Mouse (Mus musculus) CH12.LX (cell line): ENCODE results near the gene Sptb. TPM values are rescaled to one million over a fixed set of nuclear protein-coding genes. Genes with fewer than 3 reads are reported as not detected.

Experiments used
- DNase-seq: peaks from one replicate; pipeline ENCODE4 v3.0.0-alpha.2; 2013; ENCODE audit errors: extremely low read depth
- H3K27ac ChIP-seq: 2 replicates; pipeline ENCODE4 v1.5.1; 2012; ENCODE audit warnings: low read depth, mild to moderate bottlenecking, control low read depth, moderate library complexity; ENCODE audit not compliant: insufficient read depth
- H3K27me3 ChIP-seq: replicated peaks from 2 replicates; pipeline ENCODE3; 2012; ENCODE audit warnings: inconsistent platforms
- H3K36me3 ChIP-seq, 2 experiments: replicated peaks in 1 of 2; 2 replicates each; pipeline versions ENCODE3 to v1.6.1; 2012; ENCODE audit warnings: inconsistent platforms in 1 of 2, low read length in 1 of 2, mild to moderate bottlenecking in 1 of 2, mixed read lengths in 1 of 2, moderate library complexity in 1 of 2; ENCODE audit not compliant: control insufficient read depth in 1 of 2, insufficient read depth in 1 of 2
- H3K4me1 ChIP-seq, 2 experiments: 2 replicates each; pipeline ENCODE4 v1.6.1; 2012; ENCODE audit warnings: inconsistent platforms in 1 of 2, moderate library complexity in 1 of 2; ENCODE audit not compliant: insufficient read depth in 2 of 2, control insufficient read depth in 1 of 2
- H3K4me2 ChIP-seq: 2 replicates; pipeline ENCODE4 v1.6.1; 2012; ENCODE audit warnings: low read depth, mild to moderate bottlenecking, control low read depth; ENCODE audit not compliant: poor library complexity, insufficient read depth, severe bottlenecking
- H3K4me3 ChIP-seq, 3 experiments: fragments of 150-350 bp in 1 of 3; sonication (generic) in 1 of 3; replicated peaks in 1 of 3; 2 replicates each; pipeline versions ENCODE3 to v1.5.1; 2011 to 2012; ENCODE audit warnings: low read depth in 2 of 3, low read length in 2 of 3, mild to moderate bottlenecking in 2 of 3, moderate library complexity in 2 of 3, control low read depth in 1 of 3, improper control_type of control experiment in 1 of 3, inconsistent platforms in 1 of 3, mixed read lengths in 1 of 3; ENCODE audit not compliant: poor library complexity in 1 of 3
- H3K79me2 ChIP-seq: replicated peaks from 2 replicates; pipeline ENCODE4 v1.6.1; 2012; ENCODE audit warnings: mild to moderate bottlenecking, moderate library complexity; ENCODE audit not compliant: control insufficient read depth, poor library complexity, insufficient read depth, severe bottlenecking; ENCODE audit errors: extremely low read depth
- H3K9ac ChIP-seq: 2 replicates; pipeline ENCODE4 v1.6.1; 2012; ENCODE audit warnings: low read depth, mild to moderate bottlenecking, control low read depth, moderate library complexity; ENCODE audit not compliant: insufficient read depth
- H3K9me3 ChIP-seq: replicated peaks from 2 replicates; pipeline ENCODE3; 2012; ENCODE audit warnings: low read length, inconsistent platforms, mixed read lengths
- CHD1 ChIP-seq: IDR thresholded peaks from 2 replicates; pipeline ENCODE4 v1.6.1; 2012; ENCODE audit warnings: low read depth, low read length, improper control_type of control experiment, inconsistent platforms
- CHD2 ChIP-seq: IDR thresholded peaks from 2 replicates; pipeline ENCODE4 v1.6.1; 2011; ENCODE audit warnings: low read length, improper control_type of control experiment
- E2F4 ChIP-seq: IDR thresholded peaks from 2 replicates; pipeline ENCODE4 v1.6.1; 2011; ENCODE audit warnings: low read depth, low read length, improper control_type of control experiment; ENCODE audit not compliant: insufficient replicate concordance
- ELF1 ChIP-seq: IDR thresholded peaks from 2 replicates; pipeline ENCODE4 v1.6.1; 2014; ENCODE audit warnings: low read depth, mild to moderate bottlenecking, inconsistent platforms, low read length, improper control_type of control experiment
- GABPA ChIP-seq: IDR thresholded peaks from 2 replicates; pipeline ENCODE4 v1.6.1; 2012; ENCODE audit warnings: low read depth, low read length, improper control_type of control experiment, inconsistent platforms; ENCODE audit not compliant: insufficient replicate concordance
- JUN ChIP-seq: IDR thresholded peaks from 2 replicates; pipeline ENCODE4 v1.6.1; 2011; ENCODE audit warnings: low read depth, mild to moderate bottlenecking, low read length, improper control_type of control experiment, moderate library complexity; ENCODE audit not compliant: insufficient read depth
- JUND ChIP-seq: conservative IDR thresholded peaks from 2 replicates; pipeline ENCODE4 v1.6.1; 2011; ENCODE audit warnings: low read depth, low read length, improper control_type of control experiment
- KAT2A ChIP-seq: IDR thresholded peaks from 2 replicates; pipeline ENCODE4 v1.6.1; 2012; ENCODE audit warnings: low read length, improper control_type of control experiment, inconsistent platforms; ENCODE audit not compliant: insufficient replicate concordance
- MAFK ChIP-seq: IDR thresholded peaks from 2 replicates; pipeline ENCODE4 v1.6.1; 2011; ENCODE audit warnings: low read length, improper control_type of control experiment; ENCODE audit not compliant: insufficient replicate concordance
- MAZ ChIP-seq: IDR thresholded peaks from 2 replicates; pipeline ENCODE4 v1.6.1; 2012; ENCODE audit warnings: low read depth, mild to moderate bottlenecking, inconsistent platforms, low read length, improper control_type of control experiment, moderate library complexity
- MXI1 ChIP-seq: IDR thresholded peaks from 2 replicates; pipeline ENCODE4 v1.6.1; 2011; ENCODE audit warnings: mild to moderate bottlenecking, low read depth, low read length, improper control_type of control experiment
- PAX5 ChIP-seq: IDR thresholded peaks from 2 replicates; pipeline ENCODE4 v1.6.1; 2012; ENCODE audit warnings: low read length, inconsistent platforms, mixed read lengths
- POLR2A ChIP-seq: IDR thresholded peaks from 2 replicates; pipeline ENCODE4 v1.6.1; 2011; ENCODE audit warnings: low read depth, mild to moderate bottlenecking, improper control_type of control experiment, low read length
- RAD21 ChIP-seq: IDR thresholded peaks from 2 replicates; pipeline ENCODE4 v1.6.1; 2011; ENCODE audit warnings: low read depth, mild to moderate bottlenecking, low read length, improper control_type of control experiment, moderate library complexity
- RCOR1 ChIP-seq: conservative IDR thresholded peaks from 2 replicates; pipeline ENCODE4 v1.6.1; 2012; ENCODE audit warnings: low read depth, mild to moderate bottlenecking, inconsistent platforms, low read length, improper control_type of control experiment
- SMC3 ChIP-seq: IDR thresholded peaks from 2 replicates; pipeline ENCODE4 v1.6.1; 2011; ENCODE audit warnings: low read depth, low read length, improper control_type of control experiment
- TBP ChIP-seq: conservative IDR thresholded peaks from 2 replicates; pipeline ENCODE4 v1.6.1; 2011; ENCODE audit warnings: low read depth, low read length, improper control_type of control experiment
- TCF12 ChIP-seq: IDR thresholded peaks from 2 replicates; pipeline ENCODE4 v1.6.1; 2014; ENCODE audit warnings: low read depth, mild to moderate bottlenecking, inconsistent platforms, low read length, improper control_type of control experiment
- UBTF ChIP-seq: IDR thresholded peaks from 2 replicates; pipeline ENCODE4 v1.6.1; 2012; ENCODE audit warnings: low read depth, mild to moderate bottlenecking, inconsistent platforms, low read length, improper control_type of control experiment, moderate library complexity
- USF1 ChIP-seq: IDR thresholded peaks from 2 replicates; pipeline ENCODE4 v1.6.1; 2014; ENCODE audit warnings: low read depth, mild to moderate bottlenecking, inconsistent platforms, low read length, improper control_type of control experiment
- USF2 ChIP-seq: conservative IDR thresholded peaks from 2 replicates; pipeline ENCODE4 v1.6.1; 2011; ENCODE audit warnings: low read depth, low read length, improper control_type of control experiment
- ZC3H11A ChIP-seq: IDR thresholded peaks from 2 replicates; pipeline ENCODE4 v1.6.1; 2012; ENCODE audit warnings: low read depth, mild to moderate bottlenecking, inconsistent platforms, low read length, improper control_type of control experiment
- ZKSCAN1 ChIP-seq: IDR thresholded peaks from 2 replicates; pipeline ENCODE4 v1.6.1; 2012; ENCODE audit warnings: low read depth, inconsistent platforms, low read length, improper control_type of control experiment, borderline replicate concordance
- dilution Hi-C: fragments of 300-500 bp; cut with MboI; formaldehyde crosslinking; loops from 2 replicates; pipeline ENCODE4 v1.14.3; 2020; ENCODE audit warnings: low sequenced_read_pairs; ENCODE audit not compliant: extremely low pct_unique_long_range_greater_than_20kb, extremely low pct_ligation_motif_present
- in situ Hi-C: fragments of 300-500 bp; cut with MboI; formaldehyde crosslinking; loops from 3 replicates; pipeline ENCODE4 v1.14.3; 2019; ENCODE audit warnings: low sequenced_read_pairs, low pct_ligation_motif_present, low pct_unique_long_range_greater_than_20kb, mixed read lengths
- polyA plus RNA-seq: library from polyadenylated mRNA; unstranded; fragments of >175 nt; gene quantifications from 2 replicates; pipeline ENCODE4 v1.2.1, GENCODE M21; 2012; ENCODE audit warnings: low read depth; ENCODE audit not compliant: insufficient read length
- total RNA-seq, 2 experiments: library from RNA; depleted of rRNA; stranded (reverse); fragments of 300-350 nt in 1 of 2; fragments of >200 nt in 1 of 2; gene quantifications; 2 replicates each; pipeline ENCODE4 v1.2.3; 2012 to 2014

Gene Sptb
- total and polyA plus RNA-seq, 3 experiments: 0.03 to 0.04 (median 0.04) TPM

DNA sequence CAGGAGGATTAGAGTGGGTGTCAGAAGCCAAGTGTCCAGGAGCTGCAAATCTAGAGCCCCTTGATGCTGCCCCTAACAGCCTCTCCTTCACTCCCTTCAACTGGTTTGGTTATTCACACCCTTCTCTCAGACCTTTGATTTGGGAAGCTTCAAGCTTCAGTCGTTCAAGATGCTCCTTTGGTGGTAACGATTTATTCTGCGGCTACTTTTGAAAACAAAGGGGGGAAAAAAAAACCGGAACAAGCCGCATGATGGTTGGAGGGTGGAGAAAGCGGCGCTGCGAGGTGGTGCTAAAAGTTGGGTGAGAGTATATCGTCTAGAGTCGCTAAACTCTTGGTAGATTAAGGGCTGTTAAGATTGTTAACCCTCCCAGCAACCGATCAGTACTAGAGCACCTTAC is 176.1 kb downstream of the Sptb start (continued):
- TF ChIP-seq CHD2 (no peak), MAFK (no peak), MAZ (no peak), KAT2A (no peak), TBP (peak; percentile 68; the same call in 1 of the 2 replicates), RCOR1 (no peak), ZC3H11A (no peak), SMC3 (no peak)

- peaks cover 4% of the 10 kb centered on the region; the same call in 1 of the 2 replicates for H3K79me2 ChIP-seq
- H3K9ac ChIP-seq: peak overlapping the region; percentile 45
- H3K27ac ChIP-seq: peak overlapping the region; percentile 90
- peaks cover 11 to 49% of the 10 kb centered on the region in 2 experiments for H3K4me1 ChIP-seq
- peaks cover 62% of the 10 kb centered on the region for H3K27me3 ChIP-seq
- H3K36me3 ChIP-seq: no peaks in the 10 kb centered on the region
- dilution Hi-C loops (no loop called here), in situ Hi-C loops (no loop called here)
- H3K4me3 ChIP-seq: peak overlapping the region; percentile 51 to 64 (median 55)
- no peaks in the 10 kb centered on the region for H3K9me3 ChIP-seq
- H3K4me2 ChIP-seq: peak overlapping the region; percentile 95
- no peak for DNase-seq
- TF ChIP-seq ZKSCAN1 (no peak), TBP (no peak), KAT2A (no peak), USF2 (no peak), MAZ (no peak), CHD1 (0 out of 2 replicates have a peak, but pooled peaks have one; percentile 61), ZC3H11A (no peak), POLR2A (peak; percentile 29), MXI1 (no peak), SMC3 (no peak), JUND (no peak), PAX5 (no peak), JUN (no peak), RAD21 (no peak), TCF12 (peak; percentile 36; the same call in 1 of the 2 replicates), ELF1 (0 out of 2 replicates have a peak, but pooled peaks have one; percentile 6), USF1 (no peak), UBTF (peak; percentile 97), GABPA (no peak), E2F4 (no peak), RCOR1 (no peak)
- TF ChIP-seq, all 38 proteins: peak for 5
Measured at GRCm38 (mm10) chr12:76533377-76534222, 176.7 kb downstream of the Sptb start.
